Mouse (Mus musculus): ENCODE measurements around the gene Sorcs2. TPM values are rescaled to one million over a fixed set of nuclear protein-coding genes. Genes with fewer than 3 reads are reported as not detected.

Gene Sorcs2
- polyA plus RNA-seq, 1 experiment from 2014 or later: 11.1 TPM

DNA sequence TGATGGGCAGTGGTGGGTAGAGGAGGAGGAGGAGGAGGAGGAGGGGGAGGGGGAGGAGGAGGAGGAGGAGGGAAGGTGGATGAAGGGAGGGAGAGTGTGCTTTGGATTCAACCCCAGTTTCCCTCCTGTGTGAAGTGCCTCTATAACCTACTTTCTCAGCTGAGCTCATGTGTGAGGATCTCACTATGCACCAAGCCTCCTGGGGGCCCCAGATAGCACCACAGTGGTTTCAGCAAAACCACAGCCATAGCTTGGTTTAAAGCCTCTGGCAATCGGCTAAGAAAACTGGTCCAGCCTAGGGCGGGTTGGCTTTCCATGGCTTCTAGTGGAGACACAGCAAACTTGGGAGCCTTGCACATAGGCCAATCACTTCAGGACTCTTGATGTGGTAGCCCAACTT, 284.2 kb downstream of the Sorcs2 start:
- no peaks in the 10 kb centered on the region for H3K9me3 ChIP-seq (ENCODE audit: low read length)
- no peak overlapping the region for H3K9ac ChIP-seq (replicated peaks; ENCODE audit: low read length)
- H3K4me2 ChIP-seq (replicated peaks; ENCODE audit: low read depth, low read length): no peak overlapping the region
- no peak overlapping the region for H3K4me3 ChIP-seq (ENCODE audit: low read length)
- H3K27me3 ChIP-seq (ENCODE audit: insufficient read depth, low read length): no peaks in the 10 kb centered on the region
- WGBS: 89% methylated on average over 2 of the region's 2 CpGs
- H3K36me3 ChIP-seq (ENCODE audit: insufficient read depth, low read length): no peaks in the 10 kb centered on the region
- H3K27ac ChIP-seq (ENCODE audit: low read length): no peak overlapping the region
- no peak for ATAC-seq (ENCODE audit: low FRiP score, low TSS enrichment)
- H3K4me1 ChIP-seq (ENCODE audit: insufficient read depth, low read length): no peaks in the 10 kb centered on the region

DNA sequence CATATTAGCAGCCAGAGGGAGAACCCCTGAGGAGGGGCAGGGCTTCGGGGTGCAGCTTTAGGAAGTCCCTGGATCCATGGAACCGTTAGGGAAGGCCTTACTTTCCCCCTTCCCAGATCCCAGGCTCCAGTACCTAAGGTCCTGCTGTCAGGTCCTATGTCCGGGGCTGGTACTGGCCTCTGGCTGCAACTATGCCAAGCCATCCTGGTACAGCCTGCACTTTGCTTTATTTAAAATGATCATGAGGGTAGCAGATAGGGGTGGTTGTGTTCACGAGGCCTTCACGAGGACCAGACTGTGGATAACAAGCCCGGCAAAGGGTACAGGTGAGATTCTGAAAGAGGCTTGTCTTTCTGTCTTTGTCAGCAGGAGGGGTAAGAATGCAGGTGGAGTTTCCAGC, 285.2 kb downstream of the Sorcs2 start:
- no peaks in the 10 kb centered on the region for H3K36me3 ChIP-seq (ENCODE audit: insufficient read depth, low read length)
- H3K4me3 ChIP-seq (ENCODE audit: low read length): no peak overlapping the region
- H3K4me2 ChIP-seq (replicated peaks; ENCODE audit: low read depth, low read length): no peak overlapping the region
- H3K4me1 ChIP-seq (ENCODE audit: insufficient read depth, low read length): no peaks in the 10 kb centered on the region
- no peaks in the 10 kb centered on the region for H3K27me3 ChIP-seq (ENCODE audit: insufficient read depth, low read length)
- no peak for ATAC-seq (ENCODE audit: low FRiP score, low TSS enrichment)
- 85% methylated on average over 6 of the region's 6 CpGs for WGBS
- H3K27ac ChIP-seq (ENCODE audit: low read length): no peak overlapping the region
- H3K9me3 ChIP-seq (ENCODE audit: low read length): no peaks in the 10 kb centered on the region
- no peak overlapping the region for H3K9ac ChIP-seq (replicated peaks; ENCODE audit: low read length)

DNA sequence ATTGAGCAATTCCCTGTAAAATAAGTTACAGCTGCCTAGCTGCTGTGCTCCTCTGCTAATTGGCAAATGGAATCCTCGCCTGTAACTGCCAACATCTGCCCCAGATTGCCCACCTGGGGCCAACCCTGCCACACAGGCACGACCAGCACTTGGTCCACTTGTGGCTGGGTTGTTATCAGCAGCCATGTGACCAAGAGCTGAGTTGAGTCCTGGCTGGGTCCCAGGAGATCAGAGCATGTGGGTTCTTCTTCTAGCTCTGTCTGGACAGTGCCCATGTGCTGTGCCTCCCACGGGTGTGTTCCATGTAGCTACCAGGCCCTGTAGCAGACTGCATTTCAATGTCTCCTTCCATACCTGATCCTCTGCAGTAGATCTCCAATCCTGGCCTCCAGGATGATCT, 286.4 kb downstream of the Sorcs2 start:
- H3K4me1 ChIP-seq (ENCODE audit: insufficient read depth, low read length): no peaks in the 10 kb centered on the region
- WGBS: 82% methylated on average over 3 of the region's 3 CpGs
- H3K4me3 ChIP-seq (ENCODE audit: low read length): no peak overlapping the region
- no peaks in the 10 kb centered on the region for H3K9me3 ChIP-seq (ENCODE audit: low read length)
- H3K36me3 ChIP-seq (ENCODE audit: insufficient read depth, low read length): no peaks in the 10 kb centered on the region
- no peak for ATAC-seq (ENCODE audit: low FRiP score, low TSS enrichment)
- no peaks in the 10 kb centered on the region for H3K27me3 ChIP-seq (ENCODE audit: insufficient read depth, low read length)
- no peak overlapping the region for H3K9ac ChIP-seq (replicated peaks; ENCODE audit: low read length)
- no peak overlapping the region for H3K4me2 ChIP-seq (replicated peaks; ENCODE audit: low read depth, low read length)
- no peak overlapping the region for H3K27ac ChIP-seq (ENCODE audit: low read length)

DNA sequence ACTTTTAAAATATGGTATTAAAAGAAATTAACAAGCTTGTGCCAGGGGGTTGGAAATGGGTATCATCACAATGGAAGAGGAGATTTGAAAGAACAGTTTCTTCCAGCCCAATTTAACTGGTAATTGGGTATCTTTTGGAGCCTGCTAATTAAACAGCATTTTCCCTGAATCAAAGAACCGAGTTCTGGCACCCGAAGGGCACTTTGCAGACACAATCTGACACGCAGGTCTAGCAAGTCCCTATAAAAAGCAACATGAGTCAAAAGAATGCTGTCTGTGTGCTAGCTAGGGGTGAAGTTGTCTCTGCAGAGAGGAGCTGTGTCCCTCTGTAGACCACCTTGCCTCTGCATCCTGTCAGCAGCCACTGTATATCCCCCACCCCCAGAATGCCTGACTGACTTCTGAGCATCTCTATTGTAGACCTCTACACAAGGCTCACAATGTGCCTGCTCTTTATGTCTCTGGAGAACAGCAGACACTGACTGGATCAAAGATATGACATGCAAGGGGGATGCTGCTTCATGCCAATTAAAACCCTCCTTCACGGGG, 289.5 kb downstream of the Sorcs2 start:
- no peak for ATAC-seq (ENCODE audit: low FRiP score, low TSS enrichment)
- no peak overlapping the region for H3K4me2 ChIP-seq (replicated peaks; ENCODE audit: low read depth, low read length)
- H3K36me3 ChIP-seq (ENCODE audit: insufficient read depth, low read length): no peaks in the 10 kb centered on the region
- H3K9me3 ChIP-seq (ENCODE audit: low read length): peaks cover 2% of the 10 kb centered on the region
- no peaks in the 10 kb centered on the region for H3K27me3 ChIP-seq (ENCODE audit: insufficient read depth, low read length)
- no peak overlapping the region for H3K4me3 ChIP-seq (ENCODE audit: low read length)
- no peak overlapping the region for H3K27ac ChIP-seq (ENCODE audit: low read length)
- no peak overlapping the region for H3K9ac ChIP-seq (replicated peaks; ENCODE audit: low read length)
- no peaks in the 10 kb centered on the region for H3K4me1 ChIP-seq (ENCODE audit: insufficient read depth, low read length)
- 72% methylated on average over 4 of the region's 4 CpGs for WGBS

DNA sequence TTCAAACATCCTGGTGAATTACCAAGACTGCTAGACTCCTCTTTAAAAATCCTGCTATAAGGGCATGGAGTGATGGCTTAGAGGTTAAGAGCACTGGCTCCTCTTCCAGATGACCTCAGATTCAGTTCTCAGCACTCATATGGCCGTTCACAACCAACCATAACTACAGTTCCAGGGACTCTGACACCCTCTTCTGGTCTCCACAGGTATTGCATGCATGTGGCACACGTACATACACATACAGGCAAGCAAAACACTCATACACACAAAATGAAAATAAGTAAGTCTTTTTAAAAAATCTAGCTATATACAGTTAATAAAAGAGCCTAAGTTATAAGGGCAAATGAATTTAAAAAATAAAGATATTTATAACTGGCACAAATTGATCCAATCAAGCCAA, 294.5 kb downstream of the Sorcs2 start:
- no peak overlapping the region for H3K9ac ChIP-seq (replicated peaks; ENCODE audit: low read length)
- H3K4me1 ChIP-seq (ENCODE audit: insufficient read depth, low read length): 0 out of 2 replicates have a peak, but pooled peaks cover 3% of the 10 kb centered on the region
- no peak for ATAC-seq (ENCODE audit: low FRiP score, low TSS enrichment)
- 91% methylated on average over 2 of the region's 2 CpGs for WGBS
- no peak overlapping the region for H3K4me2 ChIP-seq (replicated peaks; ENCODE audit: low read depth, low read length)
- peaks cover 3% of the 10 kb centered on the region for H3K9me3 ChIP-seq (ENCODE audit: low read length)
- H3K27me3 ChIP-seq (ENCODE audit: insufficient read depth, low read length): 0 out of 2 replicates have a peak, but pooled peaks cover 3% of the 10 kb centered on the region
- no peaks in the 10 kb centered on the region for H3K36me3 ChIP-seq (ENCODE audit: insufficient read depth, low read length)
- H3K27ac ChIP-seq (ENCODE audit: low read length): no peak overlapping the region
- no peak overlapping the region for H3K4me3 ChIP-seq (ENCODE audit: low read length)

DNA sequence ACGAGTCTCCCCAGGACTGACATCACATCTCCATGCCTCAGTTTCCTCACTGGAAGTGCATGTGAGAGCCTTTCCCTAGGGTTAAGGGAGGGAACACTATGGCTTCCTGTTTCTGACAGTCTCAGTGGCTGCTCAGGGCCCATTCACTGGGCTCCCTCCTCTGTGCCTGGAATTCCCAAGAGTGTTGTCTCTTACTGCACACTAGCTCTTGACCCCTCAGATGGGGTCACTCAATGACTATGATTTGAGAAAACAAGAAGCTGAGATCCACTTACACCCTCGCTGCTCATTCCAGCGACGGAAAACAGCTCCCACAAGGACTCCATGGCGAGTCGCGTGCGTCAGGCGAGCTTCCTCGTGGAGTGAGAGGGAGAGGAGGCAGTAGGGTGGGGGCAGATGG, 296.8 kb downstream of the Sorcs2 start:
- peaks cover 3% of the 10 kb centered on the region; the same call in 1 of the 2 replicates for H3K27me3 ChIP-seq (ENCODE audit: insufficient read depth, low read length)
- no peak overlapping the region for H3K9ac ChIP-seq (replicated peaks; ENCODE audit: low read length)
- peaks cover 3% of the 10 kb centered on the region for H3K9me3 ChIP-seq (ENCODE audit: low read length)
- H3K27ac ChIP-seq (ENCODE audit: low read length): no peak overlapping the region
- 20% methylated on average over 10 of the region's 10 CpGs for WGBS
- H3K4me1 ChIP-seq (ENCODE audit: insufficient read depth, low read length): 0 out of 2 replicates have a peak, but pooled peaks cover 3% of the 10 kb centered on the region
- no peak overlapping the region for H3K4me2 ChIP-seq (replicated peaks; ENCODE audit: low read depth, low read length)
- no peak overlapping the region for H3K4me3 ChIP-seq (ENCODE audit: low read length)
- ATAC-seq (ENCODE audit: low FRiP score, low TSS enrichment): peak; percentile 59
- H3K36me3 ChIP-seq (ENCODE audit: insufficient read depth, low read length): no peaks in the 10 kb centered on the region

DNA sequence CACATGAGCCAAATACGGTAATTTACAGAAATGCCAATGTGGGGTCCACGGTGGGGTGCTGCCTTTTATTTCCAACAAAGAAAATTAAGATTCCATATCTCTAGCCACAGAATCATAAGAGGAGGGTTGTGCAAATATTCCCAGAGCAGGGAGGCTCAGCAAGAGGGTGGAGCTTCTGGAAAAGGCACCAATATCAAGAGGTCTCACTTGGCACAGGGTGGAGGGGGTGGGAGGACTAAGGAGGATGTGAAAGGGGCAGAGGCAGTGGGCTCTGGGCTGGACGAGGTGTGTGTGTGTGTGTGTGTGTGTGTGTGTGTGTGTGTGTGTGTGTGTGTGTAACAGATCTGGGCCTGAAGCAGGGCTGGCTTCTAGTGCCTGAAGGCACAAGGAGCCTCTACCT, 297.5 kb downstream of the Sorcs2 start:
- Histone ChIP-seq H3K9me3 (ENCODE audit: low read length) (peaks cover 3% of the 10 kb centered on the region), H3K9ac (replicated peaks; ENCODE audit: low read length) (no peak overlapping the region), H3K27me3 (ENCODE audit: insufficient read depth, low read length) (peaks cover 3% of the 10 kb centered on the region; the same call in 1 of the 2 replicates), H3K4me3 (ENCODE audit: low read length) (no peak overlapping the region), H3K27ac (ENCODE audit: low read length) (no peak overlapping the region), H3K4me2 (replicated peaks; ENCODE audit: low read depth, low read length) (no peak overlapping the region), H3K4me1 (ENCODE audit: insufficient read depth, low read length) (0 out of 2 replicates have a peak, but pooled peaks cover 3% of the 10 kb centered on the region), H3K36me3 (ENCODE audit: insufficient read depth, low read length) (no peaks in the 10 kb centered on the region)
- ATAC-seq (ENCODE audit: low FRiP score, low TSS enrichment): no peak
- 72% methylated on average over 3 of the region's 3 CpGs for WGBS

DNA sequence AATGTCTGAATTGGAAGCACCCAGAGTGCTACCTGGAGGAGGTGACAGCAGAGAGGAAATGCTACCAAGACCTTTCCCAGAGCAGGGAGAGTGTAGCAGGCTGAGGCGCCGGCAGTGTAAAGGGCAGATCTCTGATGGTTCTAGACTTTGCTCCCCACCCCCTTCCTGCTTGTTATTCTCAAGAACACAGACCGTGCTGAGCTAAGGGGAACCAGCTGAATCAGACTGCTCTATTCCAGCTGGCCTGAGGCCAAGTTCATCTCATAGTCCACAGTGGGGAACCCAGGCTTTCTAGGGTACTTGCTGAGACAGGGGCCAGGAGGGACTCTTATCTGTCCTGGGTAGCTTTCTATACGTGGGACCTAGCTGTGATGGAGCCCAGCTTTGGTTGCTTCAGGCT, 298.3 kb downstream of the Sorcs2 start:
- peaks cover 3% of the 10 kb centered on the region for H3K9me3 ChIP-seq (ENCODE audit: low read length)
- H3K36me3 ChIP-seq (ENCODE audit: insufficient read depth, low read length): no peaks in the 10 kb centered on the region
- no peak overlapping the region for H3K27ac ChIP-seq (ENCODE audit: low read length)
- WGBS: 51% methylated on average over 4 of the region's 4 CpGs
- no peak overlapping the region for H3K4me2 ChIP-seq (replicated peaks; ENCODE audit: low read depth, low read length)
- H3K27me3 ChIP-seq (ENCODE audit: insufficient read depth, low read length): peaks cover 3% of the 10 kb centered on the region; the same call in 1 of the 2 replicates
- H3K9ac ChIP-seq (replicated peaks; ENCODE audit: low read length): no peak overlapping the region
- no peak for ATAC-seq (ENCODE audit: low FRiP score, low TSS enrichment)
- 0 out of 2 replicates have a peak, but pooled peaks cover 3% of the 10 kb centered on the region for H3K4me1 ChIP-seq (ENCODE audit: insufficient read depth, low read length)
- H3K4me3 ChIP-seq (ENCODE audit: low read length): no peak overlapping the region

DNA sequence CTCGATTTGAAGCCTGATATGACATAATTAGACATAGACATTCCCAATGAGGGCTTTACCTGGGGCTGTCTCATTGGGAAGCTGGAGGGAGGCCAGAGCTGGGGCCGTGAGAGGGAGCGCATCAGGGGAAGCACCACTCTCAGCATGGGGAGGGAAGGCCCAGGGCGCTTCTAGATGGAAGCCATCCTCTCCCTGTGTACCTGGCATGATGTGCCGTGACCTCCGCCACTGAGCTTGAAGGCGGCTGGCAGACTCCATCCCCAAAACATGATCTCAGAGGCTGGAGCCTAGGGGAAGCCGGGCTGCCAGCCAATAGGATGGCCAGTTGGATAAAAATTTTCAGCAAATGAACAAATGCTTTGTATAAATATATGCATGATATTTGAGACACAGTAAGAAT, 301.9 kb downstream of the Sorcs2 start:
- no peak overlapping the region for H3K9ac ChIP-seq (replicated peaks; ENCODE audit: low read length)
- no peak overlapping the region for H3K27ac ChIP-seq (ENCODE audit: low read length)
- no peaks in the 10 kb centered on the region for H3K4me1 ChIP-seq (ENCODE audit: insufficient read depth, low read length)
- WGBS: 85% methylated on average over 8 of the region's 8 CpGs
- ATAC-seq (ENCODE audit: low FRiP score, low TSS enrichment): no peak
- no peak overlapping the region for H3K4me3 ChIP-seq (ENCODE audit: low read length)
- H3K27me3 ChIP-seq (ENCODE audit: insufficient read depth, low read length): peaks cover 3% of the 10 kb centered on the region; the same call in 1 of the 2 replicates
- no peak overlapping the region for H3K4me2 ChIP-seq (replicated peaks; ENCODE audit: low read depth, low read length)
- H3K9me3 ChIP-seq (ENCODE audit: low read length): no peaks in the 10 kb centered on the region
- H3K36me3 ChIP-seq (ENCODE audit: insufficient read depth, low read length): no peaks in the 10 kb centered on the region

DNA sequence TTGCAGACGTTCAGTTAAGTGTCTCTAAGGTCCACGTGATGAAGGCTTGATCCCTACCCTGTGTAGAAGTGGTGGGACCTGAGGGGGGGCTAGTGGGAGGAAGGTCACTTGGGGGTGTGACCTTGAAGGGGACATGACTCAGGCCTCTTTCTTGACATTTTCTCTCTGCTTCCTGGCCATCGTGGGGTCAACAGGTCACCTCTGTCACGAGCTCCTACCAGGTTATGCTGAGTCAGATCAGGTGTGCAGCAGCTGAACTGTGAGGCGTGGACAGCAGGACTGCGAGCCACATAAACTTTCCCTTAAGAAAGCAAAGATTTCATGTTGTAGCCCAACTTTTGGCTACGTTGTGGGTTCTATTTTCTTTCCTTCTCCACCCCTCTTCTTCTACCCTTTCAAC, 307.9 kb downstream of the Sorcs2 start:
- ATAC-seq (ENCODE audit: low FRiP score, low TSS enrichment): no peak
- Histone ChIP-seq H3K4me2 (replicated peaks; ENCODE audit: low read depth, low read length) (no peak overlapping the region), H3K36me3 (ENCODE audit: insufficient read depth, low read length) (no peaks in the 10 kb centered on the region), H3K9me3 (ENCODE audit: low read length) (no peaks in the 10 kb centered on the region), H3K27me3 (ENCODE audit: insufficient read depth, low read length) (no peaks in the 10 kb centered on the region), H3K4me1 (ENCODE audit: insufficient read depth, low read length) (0 out of 2 replicates have a peak, but pooled peaks cover 6% of the 10 kb centered on the region), H3K9ac (replicated peaks; ENCODE audit: low read length) (no peak overlapping the region), H3K4me3 (ENCODE audit: low read length) (no peak overlapping the region), H3K27ac (ENCODE audit: low read length) (no peak overlapping the region)
- 67% methylated on average over 7 of the region's 7 CpGs for WGBS
